Mouse (Mus musculus): ENCODE measurements around the gene Atoh8.

The Atoh8 gene

GRCm38 (mm10) chr6:72253911-72254587 lies 18.7 kb upstream of the Atoh8 start:
- DNase-seq: no peak

GRCm38 (mm10) chr6:72253168-72253567 lies 17.8 kb upstream of the Atoh8 start:
- no peak for DNase-seq

GRCm38 (mm10) chr6:72252433-72252832 lies 17.1 kb upstream of the Atoh8 start:
- no peak for DNase-seq

GRCm38 (mm10) chr6:72249981-72250380 lies 14.6 kb upstream of the Atoh8 start:
- no peak for DNase-seq

- no peak for DNase-seq
Measured at GRCm38 (mm10) chr6:72248150-72248914, 13.0 kb upstream of the Atoh8 start.

GRCm38 (mm10) chr6:72246303-72246702 lies 10.9 kb upstream of the Atoh8 start:
- no peak for DNase-seq

GRCm38 (mm10) chr6:72244569-72245285 lies 9.3 kb upstream of the Atoh8 start:
- DNase-seq: no peak

GRCm38 (mm10) chr6:72244144-72244549 lies 8.8 kb upstream of the Atoh8 start:
- DNase-seq: no peak

- no peak for DNase-seq
Measured at GRCm38 (mm10) chr6:72242532-72243320, 7.3 kb upstream of the Atoh8 start.

GRCm38 (mm10) chr6:72241843-72242154 lies 6.4 kb upstream of the Atoh8 start:
- no peak for DNase-seq

GRCm38 (mm10) chr6:72241133-72241842 lies 5.9 kb upstream of the Atoh8 start:
- no peak for DNase-seq

GRCm38 (mm10) chr6:72240042-72240441 lies 4.7 kb upstream of the Atoh8 start:
- DNase-seq: no peak

- DNase-seq: peak; percentile 81
Measured at GRCm38 (mm10) chr6:72237035-72237434, 1.7 kb upstream of the Atoh8 start.

- no peak for DNase-seq
Measured at GRCm38 (mm10) chr6:72235807-72236407, 530 bp upstream of the Atoh8 start.

GRCm38 (mm10) chr6:72234372-72235097 lies 842 bp downstream of the Atoh8 start:
- no peak for DNase-seq

GRCm38 (mm10) chr6:72233950-72234349 lies 1.4 kb downstream of the Atoh8 start:
- DNase-seq: no peak

- DNase-seq: no peak
Measured at GRCm38 (mm10) chr6:72232870-72233269, 2.5 kb downstream of the Atoh8 start.

GRCm38 (mm10) chr6:72232411-72232810 lies 3.0 kb downstream of the Atoh8 start:
- DNase-seq: no peak

- DNase-seq: no peak
Measured at GRCm38 (mm10) chr6:72230875-72231274, 4.5 kb downstream of the Atoh8 start.

- DNase-seq: no peak
Measured at GRCm38 (mm10) chr6:72227665-72228265, 7.6 kb downstream of the Atoh8 start.

- DNase-seq: no peak
Measured at GRCm38 (mm10) chr6:72227011-72227410, 8.4 kb downstream of the Atoh8 start.
